Mouse (Mus musculus) gastrocnemius, postnatal 25 days (tissue): Measurements from ENCODE around the gene Tsc22d3. TPM values are rescaled to one million over a fixed set of nuclear protein-coding genes. Genes with fewer than 3 reads are reported as not detected.
A peak's percentile ranks its signal among the peaks of the same experiment; 100 is the strongest.
"Not testable (repeated sequence)": the region's sequence is repeated elsewhere in the genome, so short reads cannot be mapped to it uniquely, and the experiment has no call there.

Experiments used
- DNase-seq: peaks from one replicate; pipeline ENCODE4 v3.0.0; 2022
- total RNA-seq, 2 experiments: library from RNA; stranded (reverse); gene quantifications; 1 replicate in 1 of 2; 2 replicates in 1 of 2; pipeline ENCODE4 v1.2.3; 2021

Gene Tsc22d3
- total RNA-seq, 2 experiments from 2014 or later, result 165 to 246 TPM

DNA sequence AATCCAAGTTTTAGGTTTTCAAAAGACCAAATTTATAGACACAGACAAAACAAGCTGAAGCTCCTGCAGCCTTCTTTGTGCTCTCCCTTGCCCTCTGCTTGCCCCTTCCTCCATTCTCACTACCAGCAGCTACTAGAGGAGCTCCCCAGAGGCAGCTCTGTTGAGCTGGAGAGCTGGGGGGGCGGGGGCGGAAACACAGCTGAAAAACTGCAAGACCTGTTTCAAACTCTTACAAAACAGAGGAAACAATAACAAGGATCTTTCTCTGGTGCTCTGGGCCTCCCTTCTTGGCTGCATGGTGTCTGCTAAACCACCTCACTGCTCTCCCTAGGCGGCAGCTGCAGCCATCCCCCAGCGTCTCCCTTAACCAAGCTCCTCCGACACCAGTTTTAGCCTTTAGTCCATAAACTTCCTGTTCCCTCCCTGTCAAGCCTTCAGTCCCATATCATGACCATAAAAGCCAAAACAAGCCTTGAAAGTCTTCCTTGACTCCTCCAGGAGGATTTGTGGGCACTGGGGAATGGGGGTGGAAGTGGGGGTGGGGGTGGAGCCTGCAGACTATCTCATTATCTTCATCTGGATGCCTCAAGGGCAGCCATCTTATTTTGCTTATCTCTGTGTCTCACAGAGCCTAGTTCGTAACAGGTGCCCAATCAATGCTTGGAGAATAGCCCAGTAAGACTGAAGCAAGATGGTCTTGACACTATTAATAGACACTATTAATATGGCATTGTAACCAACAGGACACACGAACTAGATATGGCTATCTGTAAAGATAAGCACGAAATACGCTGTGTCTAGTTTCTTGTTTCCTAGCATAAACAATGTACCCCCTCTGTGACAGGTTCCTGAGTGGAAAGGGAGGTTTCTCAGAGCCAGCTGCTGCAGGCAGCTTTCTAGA, 98.8 kb downstream of the Tsc22d3 start:
- DNase-seq, result no peak

DNA sequence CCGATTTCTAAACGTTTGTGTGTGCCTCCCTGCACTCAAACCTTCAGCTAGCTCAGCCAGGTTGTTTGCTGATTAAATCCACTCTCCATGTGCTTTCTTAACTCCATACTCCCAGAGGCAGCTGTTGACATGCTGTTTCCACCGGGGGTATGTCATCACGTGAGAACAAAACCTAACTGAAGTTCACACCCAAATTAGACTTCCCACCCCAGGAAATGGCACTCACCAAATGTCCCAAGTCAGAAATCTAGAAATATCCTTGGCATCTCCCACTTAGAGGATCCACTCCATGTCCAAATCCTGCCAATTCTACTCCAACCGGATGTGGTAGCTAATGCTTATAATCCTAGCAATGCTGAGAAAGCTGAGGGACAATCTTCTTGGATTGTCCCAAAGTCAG, 100.2 kb downstream of the Tsc22d3 start:
- no peak for DNase-seq

DNA sequence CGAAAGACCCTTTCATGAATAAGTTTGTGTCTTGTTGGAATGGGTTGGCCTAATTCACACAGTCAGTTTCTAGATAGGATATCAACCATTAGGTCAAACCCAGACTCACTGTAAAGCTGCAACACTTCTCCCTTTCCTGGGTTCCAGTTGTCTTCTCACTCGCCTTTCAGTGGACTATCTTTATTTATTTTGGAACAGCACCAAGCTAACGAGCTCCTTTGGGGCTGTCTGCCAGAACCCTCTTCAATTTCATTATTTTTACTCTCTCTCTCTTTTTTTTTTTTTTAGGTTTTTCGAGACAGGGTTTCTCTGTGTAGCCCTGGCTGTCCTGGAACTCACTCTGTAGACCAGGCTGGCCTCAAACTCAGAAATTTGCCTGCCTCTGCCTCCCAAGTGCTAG, 102.0 kb downstream of the Tsc22d3 start:
- DNase-seq, result not testable (repeated sequence)

DNA sequence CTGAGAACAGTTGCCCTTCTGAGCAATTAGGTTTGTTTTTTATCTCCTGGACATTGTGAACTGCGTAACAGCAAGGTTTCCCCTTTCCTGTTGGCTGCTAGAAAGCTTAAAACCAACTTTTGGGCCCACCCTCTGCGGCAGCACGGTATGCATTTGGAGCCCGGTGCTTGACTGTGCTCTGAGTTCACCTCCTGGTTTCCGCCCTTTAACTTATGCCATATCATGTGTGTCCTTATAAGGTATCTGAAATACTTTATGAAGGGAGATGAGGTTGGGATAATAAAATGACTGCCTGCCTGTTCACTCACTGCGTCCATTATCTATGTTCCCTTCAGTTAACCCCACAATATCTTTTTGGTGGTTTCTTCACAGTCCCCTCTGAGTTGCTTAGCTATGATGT, 106.3 kb downstream of the Tsc22d3 start:
- no peak for DNase-seq

- DNase-seq, result no peak
Observed at GRCm38 (mm10) chrX:140493527-140494029, 106.9 kb downstream of the Tsc22d3 start.

DNA sequence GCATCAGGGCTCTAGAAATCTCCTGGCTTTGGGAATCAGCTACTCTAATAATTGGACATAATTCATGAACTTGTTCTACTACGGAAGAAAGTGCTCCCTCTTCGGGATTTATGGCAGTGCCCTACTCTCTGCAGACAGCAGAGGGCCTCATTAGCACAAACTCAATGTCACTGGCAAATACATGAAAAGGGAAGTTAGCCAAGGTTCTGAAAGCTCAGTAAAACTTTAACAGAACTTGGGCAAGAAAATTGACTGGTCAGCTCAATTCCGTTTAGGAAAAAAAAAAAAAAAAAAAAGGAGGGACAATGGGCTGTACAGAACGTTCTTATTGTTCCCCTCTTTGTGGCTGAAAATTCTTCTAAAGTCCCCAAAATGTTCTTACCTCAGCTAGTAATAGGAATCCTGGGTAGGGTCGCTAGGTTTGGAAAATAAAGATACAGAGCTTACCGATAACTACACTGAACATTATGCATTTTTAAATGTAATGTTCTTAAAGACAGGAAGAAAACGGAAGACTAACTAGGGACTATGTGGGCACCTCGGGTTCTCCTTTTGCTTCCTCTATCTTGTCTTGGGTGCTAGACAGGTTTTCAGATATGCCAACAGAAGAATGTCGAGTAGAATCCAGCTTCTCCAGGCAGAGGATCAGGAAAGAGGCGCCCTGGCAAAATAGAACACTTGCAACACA, 108.4 kb downstream of the Tsc22d3 start:
- peak; percentile 49 for DNase-seq

DNA sequence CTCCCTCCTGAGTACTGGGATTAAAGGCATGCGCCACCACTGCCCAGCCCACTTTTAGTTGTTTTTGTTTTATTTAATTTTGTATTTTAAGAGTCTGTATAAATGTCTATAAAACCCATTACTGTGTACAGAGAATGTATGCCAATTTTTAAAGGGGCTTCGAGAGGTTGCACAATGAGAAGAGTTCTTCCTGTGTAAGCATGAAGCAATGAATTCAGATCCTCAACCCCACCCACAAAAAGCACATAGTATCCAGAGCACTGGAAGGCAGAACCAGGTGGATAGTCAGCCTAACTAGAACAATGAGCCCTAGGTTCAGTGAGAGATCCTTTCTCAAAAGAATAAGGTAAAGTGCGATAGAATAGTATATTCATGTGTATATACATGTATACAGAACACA, 110.3 kb downstream of the Tsc22d3 start:
- DNase-seq, result no peak

Other genes with a start within 250 kb of the Tsc22d3 start
- gene Prps1, start 144.0 kb downstream of the Tsc22d3 start, total RNA-seq, result 10 to 100 TPM; 23.8 to 25.9 TPM
- gene Mid2, start 63.9 kb upstream of the Tsc22d3 start, total RNA-seq, result 1 to 10 TPM; 6.2 to 7.2 TPM
- gene Tex13b, start 212.8 kb upstream of the Tsc22d3 start, total RNA-seq, result not detected